In the genomic region with DNA sequence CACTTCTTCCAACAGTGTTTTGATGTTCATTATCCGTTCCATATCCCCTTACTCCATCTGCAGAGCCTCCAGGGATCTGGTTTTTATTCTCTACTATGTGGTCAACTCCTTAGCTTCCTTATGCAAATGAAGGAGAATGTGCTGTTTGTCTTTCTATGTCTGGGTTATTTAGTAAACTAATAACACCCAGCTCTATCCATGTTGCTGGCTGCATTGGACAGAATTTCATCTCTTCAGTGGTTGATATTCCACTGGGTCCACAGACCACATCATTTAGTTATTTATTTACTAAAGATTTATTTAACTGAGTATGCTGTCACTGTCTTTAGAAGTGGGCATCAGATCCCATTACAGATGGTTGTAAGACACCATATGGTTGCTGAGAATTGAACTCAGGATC, we compare ENCODE assay signal across 30 mouse cellular contexts.
"Had no signal": no experiment of that assay in that cellular context is flagged by ENCODE, and none has a peak within 500 bp of the region (broad histone marks: within the 10 kb centered on the region; RNA-seq: fewer than 3 reads in every experiment).

No protein-coding gene starts in this region.

- H3K9me3 ChIP-seq: heart, embryonic 13.5 days; heart, embryonic 15.5 days; hindbrain, embryonic 12.5 days; hindbrain, embryonic 13.5 days; hindbrain, embryonic 15.5 days; intestine, embryonic 15.5 days; kidney, embryonic 15.5 days had no signal

- H3K36me3 ChIP-seq: heart, embryonic 10.5 days; heart, embryonic 12.5 days; heart, embryonic 13.5 days; heart, embryonic 15.5 days; hindbrain, embryonic 10.5 days; hindbrain, embryonic 12.5 days; hindbrain, embryonic 13.5 days; hindbrain, embryonic 15.5 days; intestine, embryonic 15.5 days; kidney, embryonic 15.5 days had no signal

- H3K4me1 ChIP-seq: heart, embryonic 10.5 days; heart, embryonic 12.5 days; heart, embryonic 13.5 days; heart, embryonic 15.5 days; hindbrain, embryonic 12.5 days; hindbrain, embryonic 15.5 days; intestine, embryonic 15.5 days; kidney, embryonic 15.5 days had no signal

- H3K9ac ChIP-seq: heart, embryonic 12.5 days; heart, embryonic 13.5 days; heart, embryonic 15.5 days; hindbrain, embryonic 12.5 days; hindbrain, embryonic 13.5 days; hindbrain, embryonic 14.5 days; hindbrain, embryonic 15.5 days; intestine, embryonic 15.5 days; kidney, embryonic 15.5 days had no signal

- H3K27ac ChIP-seq: heart, adult 2 months; heart, embryonic 10.5 days; heart, embryonic 13.5 days; heart, embryonic 15.5 days; hindbrain, embryonic 10.5 days; hindbrain, embryonic 12.5 days; hindbrain, embryonic 13.5 days; hindbrain, embryonic 14.5 days; hindbrain, embryonic 15.5 days; hindbrain, postnatal 0 days; intestine, embryonic 15.5 days; kidney, embryonic 15.5 days; layer of hippocampus, adult 2 months; left cerebral cortex, adult 2 months had no signal

- H3K4me2 ChIP-seq: heart, embryonic 11.5 days; heart, embryonic 12.5 days; heart, embryonic 13.5 days; heart, embryonic 15.5 days; hindbrain, embryonic 12.5 days; hindbrain, embryonic 13.5 days; hindbrain, embryonic 14.5 days; hindbrain, embryonic 15.5 days; intestine, embryonic 15.5 days; kidney, embryonic 15.5 days had no signal

- H3K4me3 ChIP-seq: heart, adult 2 months; heart, embryonic 10.5 days; heart, embryonic 12.5 days; heart, embryonic 13.5 days; heart, embryonic 15.5 days; hindbrain, embryonic 10.5 days; hindbrain, embryonic 12.5 days; hindbrain, embryonic 13.5 days; hindbrain, embryonic 15.5 days; intestine, embryonic 15.5 days; kidney, embryonic 15.5 days; layer of hippocampus, adult 2 months; left cerebral cortex, adult 2 months had no signal

- ATAC-seq: hindbrain, embryonic 16.5 days; hindbrain, postnatal 0 days; inflammation-experienced regulatory T-cells, adult 6 months; intestine, embryonic 15.5 days; intestine, embryonic 16.5 days; intestine, postnatal 0 days had no signal

- H3K27me3 ChIP-seq: heart, embryonic 12.5 days; heart, embryonic 13.5 days; heart, embryonic 15.5 days; hindbrain, embryonic 12.5 days; hindbrain, embryonic 15.5 days; intestine, embryonic 15.5 days; kidney, embryonic 15.5 days had no signal

- DNase-seq: heart, adult 18-20 months; heart, adult 2 months; heart, postnatal 10 days; heart, postnatal 14 days; heart, postnatal 36 days; heart, postnatal 4 days; kidney, adult 11 months; kidney, adult 18-20 months; kidney, postnatal 25 days; layer of hippocampus, adult 9-11 months; layer of hippocampus, postnatal 36 days had no signal
